Mouse (Mus musculus): Measurements from ENCODE around the gene Vmn2r63.

GRCm38 (mm10) chr7:42980098-42980497, 46.5 kb upstream of the Vmn2r63 start:
- no peak for TF ChIP-seq CTCF (IDR thresholded peaks at IDR 0.05; ENCODE audit: borderline replicate concordance, extremely low read depth, insufficient read depth, insufficient read length)
- no peak for TF ChIP-seq POLR2A (IDR thresholded peaks at IDR 0.05; ENCODE audit: borderline replicate concordance, extremely low read depth, insufficient read depth, insufficient read length, poor library complexity, severe bottlenecking)
